ENCODE assay signal across 9 mouse cellular contexts in genomic region chr6:108876052-108876451, GRCm38 (mm10). TPM values are rescaled to one million over a fixed set of nuclear protein-coding genes. Genes with fewer than 3 reads are reported as not detected.
DNase-seq lines count a peak whose midpoint lies in the region; ATAC-seq and TF ChIP-seq lines count a peak whose summit lies in the region.
"Had no signal": no experiment of that assay in that cellular context is flagged by ENCODE, and none has a peak within 500 bp of the region (broad histone marks: within the 10 kb centered on the region; RNA-seq: fewer than 3 reads in every experiment).

No protein-coding gene starts in this region.

- no peaks in the 10 kb centered on the region for H3K4me1 ChIP-seq in liver, embryonic 14.5 days (replicated peaks; ENCODE audit: control insufficient read depth in 2 of 2, insufficient read depth in 2 of 2, low read length in 1 of 2)
- H3K4me1 ChIP-seq in liver, embryonic 11.5 days (replicated peaks; ENCODE audit: control insufficient read depth, insufficient read depth, low read length) = no peaks in the 10 kb centered on the region
- H3K4me1 ChIP-seq in embryonic facial prominence, embryonic 13.5 days = peaks cover 5% of the 10 kb centered on the region; the same call in 1 of the 2 replicates
- 0 out of 2 replicates have a peak, but pooled peaks cover 4% of the 10 kb centered on the region for H3K4me1 ChIP-seq in hindbrain, embryonic 14.5 days (replicated peaks; ENCODE audit: control insufficient read depth, insufficient read depth, low read length)
- H3K4me1 ChIP-seq in megakaryocyte, embryonic 14.5 days = peaks cover 61% of the 10 kb centered on the region
- H3K4me1 ChIP-seq: liver, embryonic 15.5 days had no signal

- no peak for TF ChIP-seq EP300 in liver, embryonic 14.5 days (IDR thresholded peaks at IDR 0.05; ENCODE audit: low read depth)

- no peak overlapping the region for H3K27ac ChIP-seq in liver, embryonic 14.5 days
- H3K27ac ChIP-seq in liver, embryonic 11.5 days (ENCODE audit: low read depth, low read length) = no peak overlapping the region
- no peak overlapping the region for H3K27ac ChIP-seq in embryonic facial prominence, embryonic 13.5 days
- no peak overlapping the region for H3K27ac ChIP-seq in hindbrain, embryonic 14.5 days
- H3K27ac ChIP-seq: liver, embryonic 15.5 days had no signal

- TF ChIP-seq CTCF in liver, embryonic 14.5 days (IDR thresholded peaks at IDR 0.05; ENCODE audit: low read depth) = no peak

- H3K36me3 ChIP-seq in liver, embryonic 14.5 days (replicated peaks; ENCODE audit: control insufficient read depth, insufficient read depth, low read depth) = no peaks in the 10 kb centered on the region
- H3K36me3 ChIP-seq in liver, embryonic 11.5 days (ENCODE audit: control insufficient read depth, insufficient read depth, low read length) = no peaks in the 10 kb centered on the region
- H3K36me3 ChIP-seq in embryonic facial prominence, embryonic 13.5 days = no peaks in the 10 kb centered on the region
- no peaks in the 10 kb centered on the region for H3K36me3 ChIP-seq in hindbrain, embryonic 14.5 days (replicated peaks; ENCODE audit: control insufficient read depth, insufficient read depth)
- peaks cover 12% of the 10 kb centered on the region for H3K36me3 ChIP-seq in megakaryocyte, embryonic 14.5 days (replicated peaks; ENCODE audit: low read length)
- H3K36me3 ChIP-seq: liver, embryonic 15.5 days had no signal

- no peak overlapping the region for H3K4me3 ChIP-seq in liver, embryonic 14.5 days (ENCODE audit: insufficient read depth in 1 of 2, low read depth in 2 of 2, low read length in 2 of 2)
- no peak overlapping the region for H3K4me3 ChIP-seq in liver, embryonic 11.5 days (ENCODE audit: low read depth, low read length)
- H3K4me3 ChIP-seq in embryonic facial prominence, embryonic 13.5 days = no peak overlapping the region
- no peak overlapping the region for H3K4me3 ChIP-seq in hindbrain, embryonic 14.5 days (replicated peaks; ENCODE audit: low read length)
- H3K4me3 ChIP-seq in megakaryocyte, embryonic 14.5 days (replicated peaks) = peak overlapping the region; percentile 85
- H3K4me3 ChIP-seq: liver, embryonic 15.5 days had no signal

- 10% methylated on average over 5 of the region's 5 CpGs for WGBS in liver, embryonic 14.5 days (ENCODE audit: insufficient replicate concordance)
- 42% methylated on average over 5 of the region's 5 CpGs for WGBS in liver, embryonic 11.5 days
- WGBS in embryonic facial prominence, embryonic 13.5 days = 24% methylated on average over 5 of the region's 5 CpGs
- 21% methylated on average over 5 of the region's 5 CpGs for WGBS in hindbrain, embryonic 14.5 days

- no peaks in the 10 kb centered on the region for H3K9me3 ChIP-seq in liver, embryonic 14.5 days (ENCODE audit: control insufficient read depth, low read length)
- peaks cover 1% of the 10 kb centered on the region; the same call in 1 of the 2 replicates for H3K9me3 ChIP-seq in liver, embryonic 11.5 days (ENCODE audit: control insufficient read depth, low read length)
- peaks cover 3% of the 10 kb centered on the region; the same call in 1 of the 2 replicates for H3K9me3 ChIP-seq in embryonic facial prominence, embryonic 13.5 days
- peaks cover 3% of the 10 kb centered on the region; the same call in 1 of the 2 replicates for H3K9me3 ChIP-seq in hindbrain, embryonic 14.5 days (ENCODE audit: control insufficient read depth, low read length)
- peaks cover 12% of the 10 kb centered on the region for H3K9me3 ChIP-seq in megakaryocyte, embryonic 14.5 days
- H3K9me3 ChIP-seq: liver, embryonic 15.5 days had no signal

- DNase-seq in liver, embryonic 14.5 days (ENCODE audit: low read depth in 3 of 3, low spot score in 3 of 3) = no peak
- DNase-seq in liver, embryonic 11.5 days (ENCODE audit: low spot score) = no peak
- peak; percentile 40 for DNase-seq in hindbrain, embryonic 14.5 days (ENCODE audit: low spot score)
- no peak for DNase-seq in right cerebral cortex, adult 18-20 months
- DNase-seq in gastrocnemius, postnatal 4 days (ENCODE audit: low spot score in 2 of 2) = no peak
- no peak for DNase-seq in right cerebral cortex, postnatal 4 days

- ATAC-seq in liver, embryonic 14.5 days (ENCODE audit: insufficient read depth) = no peak
- no peak for ATAC-seq in liver, embryonic 11.5 days (replicated peaks; ENCODE audit: low FRiP score)
- no peak for ATAC-seq in embryonic facial prominence, embryonic 13.5 days (ENCODE audit: insufficient number of reproducible peaks, insufficient read depth, low FRiP score, low TSS enrichment, low read depth)
- ATAC-seq in hindbrain, embryonic 14.5 days (ENCODE audit: low FRiP score) = peak; percentile 57; the same call in 1 of the 2 replicates

- H3K27me3 ChIP-seq in liver, embryonic 14.5 days (ENCODE audit: control insufficient read depth, insufficient read depth, low read length) = no peaks in the 10 kb centered on the region
- H3K27me3 ChIP-seq in liver, embryonic 11.5 days (replicated peaks; ENCODE audit: control insufficient read depth, insufficient read depth, low read length) = no peaks in the 10 kb centered on the region
- H3K27me3 ChIP-seq in embryonic facial prominence, embryonic 13.5 days = no peaks in the 10 kb centered on the region
- H3K27me3 ChIP-seq in hindbrain, embryonic 14.5 days (ENCODE audit: control insufficient read depth, insufficient read depth, low read length) = no peaks in the 10 kb centered on the region
- H3K27me3 ChIP-seq in megakaryocyte, embryonic 14.5 days (replicated peaks) = no peaks in the 10 kb centered on the region
- H3K27me3 ChIP-seq: liver, embryonic 15.5 days had no signal

- H3K9ac ChIP-seq in liver, embryonic 14.5 days (replicated peaks) = no peak overlapping the region
- H3K9ac ChIP-seq in liver, embryonic 11.5 days (ENCODE audit: low read depth, low read length) = no peak overlapping the region
- no peak overlapping the region for H3K9ac ChIP-seq in embryonic facial prominence, embryonic 13.5 days
- H3K9ac ChIP-seq in hindbrain, embryonic 14.5 days = no peak overlapping the region
- H3K9ac ChIP-seq: liver, embryonic 15.5 days had no signal

- peak overlapping the region; percentile 5; the same call in 1 of the 2 replicates for H3K4me2 ChIP-seq in liver, embryonic 14.5 days (ENCODE audit: low read depth)
- H3K4me2 ChIP-seq in liver, embryonic 11.5 days = no peak overlapping the region
- peak overlapping the region; percentile 34 for H3K4me2 ChIP-seq in embryonic facial prominence, embryonic 13.5 days
- H3K4me2 ChIP-seq in hindbrain, embryonic 14.5 days (replicated peaks) = peak overlapping the region; percentile 27
- H3K4me2 ChIP-seq: liver, embryonic 15.5 days had no signal

RNA-seq across cellular contexts. Expression of gene Edem1, which starts 47.6 kb away (rescaled TPM):
- 7.2 and 9.6 TPM in 2 replicates for polyA plus RNA-seq in liver, embryonic 14.5 days (2012; rRNA removed)
- 19.1 and 22.4 TPM in 2 replicates for polyA plus RNA-seq in liver, embryonic 14.5 days (2014; fragmentation: Nextera tagmentation; extraction: Ambion mirVana)
- polyA plus RNA-seq in liver, embryonic 11.5 days (2014; fragmentation: Nextera tagmentation; extraction: Ambion mirVana) = 25.0 and 30.6 TPM in 2 replicates
- 19.5 and 22.0 TPM in 2 replicates for polyA plus RNA-seq in embryonic facial prominence, embryonic 13.5 days (2015; fragmentation: Nextera tagmentation; extraction: Ambion mirVana)
- 8.9 and 9.7 TPM in 2 replicates for polyA plus RNA-seq in hindbrain, embryonic 14.5 days (2014; fragmentation: Nextera tagmentation; extraction: Ambion mirVana)
- 26.4 and 31.0 TPM in 2 replicates for polyA plus RNA-seq in megakaryocyte, embryonic 14.5 days (2012; ENCODE audit: insufficient read depth, low replicate concordance)
- total RNA-seq in gastrocnemius, postnatal 4 days (2021) = 10 to 100 TPM; 24.3 to 27.1 TPM
